8 mouse cellular contexts compared by ENCODE assay signal in genomic region chr13:14612463-14612862, GRCm38 (mm10). TPM values are rescaled to one million over a fixed set of nuclear protein-coding genes. Genes with fewer than 3 reads are reported as not detected.
DNase-seq lines count a peak whose midpoint lies in the region; ATAC-seq and TF ChIP-seq lines count a peak whose summit lies in the region.

No protein-coding gene starts in this region.

- 6% methylated on average over 10 of the region's 10 CpGs for WGBS in embryonic facial prominence, embryonic 11.5 days
- WGBS in hindbrain, postnatal 0 days: 6% methylated on average over 10 of the region's 10 CpGs
- WGBS in midbrain, embryonic 16.5 days: 10% methylated on average over 10 of the region's 10 CpGs

- DNase-seq in layer of hippocampus, adult 2 months (ENCODE audit: low spot score in 2 of 2): no peak
- DNase-seq in layer of hippocampus, adult 9-11 months: no peak
- DNase-seq in embryonic facial prominence, embryonic 11.5 days (ENCODE audit: low spot score): peak; percentile 3
- no peak for DNase-seq in hindbrain, postnatal 0 days (ENCODE audit: low spot score)
- no peak for DNase-seq in right cerebral cortex, postnatal 14 days
- DNase-seq in retina, postnatal 1 day: no peak
- no peak for DNase-seq in adrenal gland, postnatal 14 days

- peak overlapping the region; percentile 50 for H3K4me2 ChIP-seq in embryonic facial prominence, embryonic 11.5 days (ENCODE audit: low read depth, low read length)
- H3K4me2 ChIP-seq in hindbrain, postnatal 0 days (ENCODE audit: low read depth, low read length): peak overlapping the region; percentile 58
- H3K4me2 ChIP-seq in midbrain, embryonic 16.5 days (ENCODE audit: low read length): peak overlapping the region; percentile 68

- no peaks in the 10 kb centered on the region for H3K27me3 ChIP-seq in embryonic facial prominence, embryonic 11.5 days (ENCODE audit: control insufficient read depth, insufficient read depth, low read length)
- no peaks in the 10 kb centered on the region for H3K27me3 ChIP-seq in hindbrain, postnatal 0 days (ENCODE audit: insufficient read depth, low read length)
- H3K27me3 ChIP-seq in midbrain, embryonic 16.5 days (ENCODE audit: control insufficient read depth, insufficient read depth, low read depth, low read length): no peaks in the 10 kb centered on the region

- H3K4me1 ChIP-seq in embryonic facial prominence, embryonic 11.5 days (ENCODE audit: control insufficient read depth, insufficient read depth, low read length): no peaks in the 10 kb centered on the region
- H3K4me1 ChIP-seq in hindbrain, postnatal 0 days (ENCODE audit: insufficient read depth, low read length): peaks cover 7% of the 10 kb centered on the region; the same call in 1 of the 2 replicates
- peaks cover 13% of the 10 kb centered on the region for H3K4me1 ChIP-seq in midbrain, embryonic 16.5 days (ENCODE audit: control insufficient read depth, insufficient read depth, low read length)

- H3K36me3 ChIP-seq in embryonic facial prominence, embryonic 11.5 days (replicated peaks; ENCODE audit: control insufficient read depth, insufficient read depth, low read depth, low read length): peaks cover 3% of the 10 kb centered on the region; the same call in 1 of the 2 replicates
- peaks cover 13% of the 10 kb centered on the region; the same call in 1 of the 2 replicates for H3K36me3 ChIP-seq in hindbrain, postnatal 0 days (ENCODE audit: insufficient read depth, low read length)
- H3K36me3 ChIP-seq in midbrain, embryonic 16.5 days (ENCODE audit: control insufficient read depth, insufficient read depth, low read length): peaks cover 14% of the 10 kb centered on the region

- H3K4me3 ChIP-seq in layer of hippocampus, adult 2 months: peak overlapping the region; percentile 99
- H3K4me3 ChIP-seq in embryonic facial prominence, embryonic 11.5 days (ENCODE audit: low read depth, low read length): peak overlapping the region; percentile 87
- H3K4me3 ChIP-seq in hindbrain, postnatal 0 days (ENCODE audit: low read length): peak overlapping the region; percentile 99
- H3K4me3 ChIP-seq in midbrain, embryonic 16.5 days (ENCODE audit: low read depth, low read length): peak overlapping the region; percentile 96

- peak overlapping the region; percentile 83 for H3K27ac ChIP-seq in layer of hippocampus, adult 2 months
- no peak overlapping the region for H3K27ac ChIP-seq in embryonic facial prominence, embryonic 11.5 days (replicated peaks; ENCODE audit: low read depth, low read length)
- H3K27ac ChIP-seq in hindbrain, postnatal 0 days: peak overlapping the region; percentile 79
- H3K27ac ChIP-seq in midbrain, embryonic 16.5 days (ENCODE audit: low read length): peak overlapping the region; percentile 81

- TF ChIP-seq CTCF in layer of hippocampus, adult 2 months (conservative IDR thresholded peaks at IDR 0.05): no peak
- TF ChIP-seq CTCF in hindbrain, postnatal 0 days (IDR thresholded peaks at IDR 0.05; ENCODE audit: low read depth): no peak

- peak overlapping the region; percentile 80 for H3K9ac ChIP-seq in embryonic facial prominence, embryonic 11.5 days (replicated peaks; ENCODE audit: low read length)
- H3K9ac ChIP-seq in hindbrain, postnatal 0 days (replicated peaks; ENCODE audit: low read length): peak overlapping the region; percentile 67
- H3K9ac ChIP-seq in midbrain, embryonic 16.5 days (ENCODE audit: low read depth, low read length): peak overlapping the region; percentile 90

- H3K9me3 ChIP-seq in embryonic facial prominence, embryonic 11.5 days (replicated peaks; ENCODE audit: control insufficient read depth, low read length): no peaks in the 10 kb centered on the region
- no peaks in the 10 kb centered on the region for H3K9me3 ChIP-seq in hindbrain, postnatal 0 days (ENCODE audit: low read length)
- no peaks in the 10 kb centered on the region for H3K9me3 ChIP-seq in midbrain, embryonic 16.5 days (replicated peaks; ENCODE audit: control insufficient read depth, low read length, poor library complexity, severe bottlenecking)

- ATAC-seq in embryonic facial prominence, embryonic 11.5 days (replicated peaks; ENCODE audit: insufficient number of reproducible peaks, low FRiP score, low TSS enrichment, low read depth): peak; percentile 60
- ATAC-seq in hindbrain, postnatal 0 days: peak; percentile 65
- peak; percentile 80 for ATAC-seq in midbrain, embryonic 16.5 days

RNA-seq across cellular contexts. Expression of gene Mrpl32, which starts 0.5 kb away (rescaled TPM):
- total RNA-seq in layer of hippocampus, adult 2 months (2021): 10 to 100 TPM; 29.6 to 35.6 TPM
- 128 and 133 TPM in 2 replicates for polyA plus RNA-seq in embryonic facial prominence, embryonic 11.5 days (2014; fragmentation: Nextera tagmentation; extraction: Ambion mirVana)
- 13.6 and 16.5 TPM in 2 replicates for total RNA-seq in hindbrain, postnatal 0 days (2014; rRNA removed)
- polyA plus RNA-seq in hindbrain, postnatal 0 days (2015; fragmentation: Nextera tagmentation; extraction: Ambion mirVana): 103 and 113 TPM in 2 replicates
- 107 and 110 TPM in 2 replicates for polyA plus RNA-seq in midbrain, embryonic 16.5 days (2015; fragmentation: Nextera tagmentation; extraction: Ambion mirVana)
- 61.6 and 62.5 TPM in 2 replicates for total RNA-seq in adrenal gland, postnatal 14 days (2021)

RNA-seq across cellular contexts. Expression of gene Psma2, which starts 0.6 kb away (rescaled TPM):
- total RNA-seq in layer of hippocampus, adult 2 months (2021): 10 to 100 TPM; 62.3 to 66.1 TPM
- 243 and 244 TPM in 2 replicates for polyA plus RNA-seq in embryonic facial prominence, embryonic 11.5 days (2014; fragmentation: Nextera tagmentation; extraction: Ambion mirVana)
- 50.3 and 51.8 TPM in 2 replicates for total RNA-seq in hindbrain, postnatal 0 days (2014; rRNA removed)
- polyA plus RNA-seq in hindbrain, postnatal 0 days (2015; fragmentation: Nextera tagmentation; extraction: Ambion mirVana): 182 and 185 TPM in 2 replicates
- polyA plus RNA-seq in midbrain, embryonic 16.5 days (2015; fragmentation: Nextera tagmentation; extraction: Ambion mirVana): 159 and 168 TPM in 2 replicates
- 103 and 112 TPM in 2 replicates for total RNA-seq in adrenal gland, postnatal 14 days (2021)

RNA-seq across cellular contexts. Expression of gene AW209491, which starts 17.5 kb away (rescaled TPM):
- 10 to 100 TPM; 20.3 to 20.4 TPM for total RNA-seq in layer of hippocampus, adult 2 months (2021)
- 35.3 and 38.5 TPM in 2 replicates for polyA plus RNA-seq in embryonic facial prominence, embryonic 11.5 days (2014; fragmentation: Nextera tagmentation; extraction: Ambion mirVana)
- total RNA-seq in hindbrain, postnatal 0 days (2014; rRNA removed): 6.5 and 13.8 TPM in 2 replicates
- 28.2 and 30.2 TPM in 2 replicates for polyA plus RNA-seq in hindbrain, postnatal 0 days (2015; fragmentation: Nextera tagmentation; extraction: Ambion mirVana)
- 49.9 and 59.5 TPM in 2 replicates for polyA plus RNA-seq in midbrain, embryonic 16.5 days (2015; fragmentation: Nextera tagmentation; extraction: Ambion mirVana)
- total RNA-seq in adrenal gland, postnatal 14 days (2021): 17.2 and 20.5 TPM in 2 replicates
